Mouse (Mus musculus) thymus, postnatal 25 days (tissue): ENCODE data around the gene Tpmt.

Source experiments
- DNase-seq: peaks from one replicate; pipeline ENCODE4 v3.0.0; 2022

Gene Tpmt

DNA sequence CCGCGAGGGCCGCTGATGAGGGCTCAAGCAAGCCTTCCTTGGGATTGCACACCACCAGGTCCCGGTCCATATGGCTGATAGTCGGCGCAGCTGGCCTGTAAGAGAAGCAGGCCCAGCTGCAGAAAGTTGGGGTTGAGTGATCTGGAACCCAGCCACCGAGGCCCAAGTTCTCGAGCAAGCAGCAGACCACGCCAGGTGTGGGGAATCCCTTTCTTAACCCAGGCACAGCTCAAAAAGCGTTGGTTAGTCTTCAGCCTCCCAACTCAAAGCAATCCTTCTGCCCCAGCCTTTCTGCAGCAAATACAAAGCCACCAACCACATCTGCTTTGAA lies at the start of gene Tpmt:
TSS of gene Tpmt (minus strand) at position 121 of the 331 bp plus-strand sequence.
- DNase-seq = peak; percentile 40

DNA sequence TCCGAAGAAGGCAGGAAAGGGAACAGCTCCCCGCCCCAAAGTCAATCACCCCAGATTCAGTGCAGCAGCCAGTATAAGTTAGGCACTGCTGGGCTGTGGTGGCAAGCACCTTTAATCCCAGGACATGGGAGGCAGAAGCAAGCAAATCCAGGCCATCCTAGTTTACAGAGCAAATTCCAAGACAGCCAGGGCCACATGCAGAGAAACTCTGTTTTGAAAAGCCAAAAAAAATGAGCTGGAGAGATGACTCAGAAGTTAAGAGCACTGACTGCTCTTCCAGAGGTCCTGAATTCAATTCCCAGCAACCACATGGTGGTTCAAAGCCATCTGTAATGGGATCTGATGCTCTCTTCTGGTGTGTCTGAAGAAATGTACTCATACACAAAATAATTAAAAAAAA lies 49.3 kb upstream of the Tpmt start:
- no peak for DNase-seq

GRCm38 (mm10) chr13:47089271-47089670 lies 44.7 kb upstream of the Tpmt start:
- no peak for DNase-seq

DNA sequence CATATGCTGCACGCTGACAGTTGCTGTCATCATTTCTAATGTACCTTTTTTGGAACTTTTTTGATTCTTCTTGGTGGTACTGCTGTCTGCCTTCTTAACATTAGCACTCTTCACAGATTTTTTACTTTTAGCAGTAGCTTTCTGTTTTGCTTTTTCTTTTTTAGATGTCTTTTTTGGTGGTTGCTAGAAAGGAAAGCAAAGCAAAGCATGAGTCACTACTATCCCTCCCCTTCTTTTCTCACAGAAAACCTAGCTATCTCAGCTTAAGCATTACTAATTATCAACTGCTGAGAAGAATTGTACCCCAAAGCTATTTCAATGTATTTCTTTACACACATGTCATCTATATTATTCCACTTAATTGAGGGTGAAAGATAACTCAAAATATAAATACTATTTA lies 43.9 kb upstream of the Tpmt start:
- DNase-seq = no peak

DNA sequence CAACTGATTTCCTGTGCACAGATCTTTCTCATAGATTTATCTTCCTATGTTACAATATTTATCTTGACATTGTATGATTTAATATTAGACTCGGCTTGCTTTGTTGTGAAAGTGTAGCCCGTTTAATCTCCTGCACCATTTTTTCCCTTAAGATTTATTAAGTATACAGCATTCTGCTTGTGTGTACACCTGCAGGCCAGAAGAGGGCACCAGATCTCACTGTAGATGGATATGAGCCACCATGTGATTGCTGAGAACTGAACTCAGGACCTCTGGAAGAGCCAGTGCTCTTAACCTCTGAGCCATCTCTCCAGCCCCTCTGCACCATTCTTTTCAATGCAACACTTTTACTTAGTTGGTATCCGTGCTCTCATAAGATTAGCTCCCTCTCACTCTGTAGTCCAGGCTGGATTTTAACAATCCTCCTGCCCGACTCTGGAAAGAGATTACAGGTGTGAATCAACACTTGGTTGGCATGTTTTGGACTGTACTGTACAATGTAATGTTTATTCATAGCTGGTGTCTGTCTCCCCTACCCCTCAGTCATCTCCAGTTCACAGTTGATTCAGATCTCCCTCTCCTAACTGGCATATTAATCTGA lies 36.5 kb upstream of the Tpmt start:
- DNase-seq = peak; percentile 19

GRCm38 (mm10) chr13:47078799-47079198 lies 34.3 kb upstream of the Tpmt start:
- DNase-seq = no peak

GRCm38 (mm10) chr13:47077367-47077766 lies 32.8 kb upstream of the Tpmt start:
- no peak for DNase-seq

DNA sequence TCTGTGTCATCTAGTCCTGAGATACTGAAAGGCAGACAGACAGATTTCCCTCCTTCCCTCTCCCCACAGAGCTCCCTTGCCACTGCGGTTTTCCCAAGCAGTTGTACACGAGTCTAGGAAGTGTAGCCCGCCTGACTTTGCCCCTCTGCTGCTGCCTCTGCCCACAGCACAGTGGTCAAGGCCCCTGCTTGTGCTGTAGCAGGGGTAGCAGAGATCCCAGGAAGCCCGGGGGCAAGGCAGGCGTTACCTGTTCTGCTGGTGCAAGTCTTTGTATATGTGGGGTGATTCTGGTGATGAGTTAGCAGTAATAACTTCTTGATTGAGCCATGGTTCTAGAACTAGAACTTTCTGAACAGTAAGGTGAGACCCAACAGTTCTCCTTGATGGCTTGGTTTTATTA lies 31.6 kb upstream of the Tpmt start:
- no peak for DNase-seq

- DNase-seq = no peak
Observed at GRCm38 (mm10) chr13:47072484-47072883, 27.9 kb upstream of the Tpmt start.

- DNase-seq = no peak
Observed at GRCm38 (mm10) chr13:47071871-47072270, 27.3 kb upstream of the Tpmt start.

DNA sequence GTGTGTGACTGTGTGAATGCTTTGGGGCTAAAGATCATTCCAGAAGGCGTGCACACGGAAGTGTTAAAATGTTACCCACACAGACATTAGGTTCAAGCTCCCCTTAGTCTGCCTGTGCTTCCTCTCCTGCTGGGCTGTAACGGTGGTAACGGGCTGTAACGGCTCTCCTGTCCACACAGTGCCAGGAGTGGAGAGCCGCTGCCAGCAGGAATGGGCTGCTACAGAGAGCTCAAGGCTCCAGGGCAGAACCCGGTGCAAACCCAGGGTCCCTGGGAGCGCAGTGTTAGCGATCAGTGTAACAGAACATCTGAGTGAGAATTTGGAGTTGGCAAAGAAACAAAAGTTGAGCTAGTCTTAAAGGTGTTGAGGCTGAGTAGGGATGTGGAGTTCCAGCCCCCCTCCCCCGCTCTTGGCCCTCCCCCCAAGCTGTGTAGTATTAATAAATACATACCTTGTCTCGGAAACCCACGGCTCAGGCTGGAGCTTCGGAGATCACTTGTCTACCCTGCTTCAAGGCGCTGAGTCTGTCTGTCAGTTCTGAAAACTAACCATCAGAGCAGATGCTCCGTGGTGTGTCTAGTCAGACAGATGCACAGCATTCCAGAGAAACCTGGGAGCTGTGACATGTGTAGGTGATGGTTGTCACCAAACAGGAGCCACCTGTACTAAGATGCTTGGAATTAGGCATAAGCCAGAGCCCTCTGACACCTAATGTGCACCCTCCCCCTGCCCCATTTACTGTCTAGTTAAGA lies 26.0 kb upstream of the Tpmt start:
- no peak for DNase-seq

DNA sequence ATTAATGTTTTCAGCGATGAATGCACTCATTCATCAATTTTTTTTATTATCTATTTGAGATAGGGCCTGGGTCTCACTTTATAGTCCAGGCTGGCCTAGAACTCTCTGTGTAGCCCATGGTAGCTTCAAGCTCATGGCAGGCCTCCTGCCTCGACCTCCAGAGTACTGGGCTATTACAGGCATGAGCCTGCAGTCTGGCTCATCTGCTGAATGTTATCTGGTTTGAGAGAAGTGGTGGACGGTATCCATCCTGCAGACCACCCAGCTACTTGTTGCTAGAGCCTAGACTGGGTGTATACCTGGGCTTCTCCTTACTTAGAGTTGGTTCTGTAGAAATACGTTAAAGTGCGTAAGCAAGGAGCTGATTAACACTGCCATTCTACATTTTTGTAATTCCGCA lies 22.5 kb upstream of the Tpmt start:
- DNase-seq = no peak

GRCm38 (mm10) chr13:47066516-47066915 lies 22.0 kb upstream of the Tpmt start:
- no peak for DNase-seq

- DNase-seq = no peak
Observed at GRCm38 (mm10) chr13:47063985-47064760, 19.6 kb upstream of the Tpmt start.

DNA sequence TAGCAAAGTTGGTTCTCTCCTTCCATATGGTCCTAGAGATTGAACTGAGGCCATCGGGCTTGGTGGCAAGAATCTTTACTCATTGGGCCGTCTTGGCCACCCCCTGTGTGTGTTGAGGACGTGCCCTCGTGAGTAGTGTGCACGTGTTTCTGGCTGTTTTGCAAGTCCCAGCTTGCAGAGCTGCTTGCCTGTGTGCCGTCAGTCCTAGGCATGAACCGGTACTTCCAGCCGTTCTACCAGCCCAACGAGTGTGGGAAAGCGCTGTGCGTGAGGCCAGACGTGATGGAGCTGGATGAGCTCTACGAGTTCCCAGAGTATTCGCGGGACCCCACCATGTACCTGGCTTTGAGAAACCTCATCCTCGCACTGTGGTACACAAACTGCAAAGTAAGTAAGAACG lies 18.2 kb upstream of the Tpmt start:
- DNase-seq = no peak

DNA sequence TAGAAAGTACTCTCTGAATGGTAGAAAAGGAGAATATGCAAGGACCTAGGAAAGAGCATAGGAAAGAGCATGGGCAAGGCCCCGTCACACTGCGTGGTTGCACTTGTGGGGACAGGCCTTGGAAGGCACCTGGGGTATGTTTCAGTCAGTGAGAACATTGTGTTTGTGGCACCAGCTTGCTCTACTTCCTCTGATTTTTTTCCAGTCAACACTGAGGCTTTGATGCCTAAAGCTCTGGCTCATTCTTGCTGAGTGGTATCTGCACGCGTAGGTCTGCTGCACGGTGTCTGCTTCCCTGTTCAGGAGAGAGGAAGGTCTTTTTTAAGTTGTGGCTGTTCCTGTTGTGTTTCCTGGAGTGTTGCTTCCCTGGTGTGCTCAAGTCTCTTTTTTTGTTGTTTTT lies 12.2 kb upstream of the Tpmt start:
- peak; percentile 56 for DNase-seq

DNA sequence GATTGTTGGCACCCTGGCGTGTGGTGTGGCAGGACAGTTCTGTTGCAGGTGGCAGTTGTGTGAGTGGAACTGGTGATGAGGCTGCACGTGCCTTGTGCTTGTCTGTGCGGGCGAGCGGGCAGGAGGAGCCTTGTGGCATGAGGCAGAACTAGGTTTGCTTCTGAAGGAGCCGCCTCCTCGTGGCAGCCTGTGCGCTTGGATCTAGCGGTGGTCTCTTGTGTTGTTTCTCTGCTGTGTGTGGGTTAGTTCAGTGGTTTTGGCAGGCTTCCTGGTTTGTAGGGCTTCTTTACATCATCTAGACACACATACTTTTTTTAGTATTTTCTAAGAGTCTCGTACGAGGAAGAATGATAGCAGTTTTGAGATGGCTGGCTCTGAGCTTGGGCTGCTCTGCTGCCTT lies 11.6 kb upstream of the Tpmt start:
- DNase-seq = peak; percentile 78

GRCm38 (mm10) chr13:47053971-47054370 lies 9.4 kb upstream of the Tpmt start:
- no peak for DNase-seq

DNA sequence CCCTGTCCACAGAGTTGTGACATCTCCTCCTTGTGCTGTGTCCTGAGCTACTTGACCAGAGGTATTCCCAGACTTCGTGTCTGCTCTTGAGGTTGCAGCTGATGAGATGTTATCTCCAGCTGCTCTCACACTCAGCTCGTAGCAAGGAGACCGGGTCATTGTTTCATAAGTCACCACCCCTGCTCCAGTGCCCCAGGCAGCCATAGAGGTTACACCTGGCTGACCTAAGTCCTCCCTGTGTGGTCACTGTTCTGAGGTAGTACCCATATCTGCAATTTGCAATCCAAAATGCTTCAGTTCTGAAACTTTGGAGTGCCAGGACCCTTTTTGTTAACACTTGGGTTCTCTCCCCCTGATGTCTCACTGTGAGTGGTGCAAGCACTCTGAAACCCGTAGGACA lies 5.5 kb upstream of the Tpmt start:
- no peak for DNase-seq

DNA sequence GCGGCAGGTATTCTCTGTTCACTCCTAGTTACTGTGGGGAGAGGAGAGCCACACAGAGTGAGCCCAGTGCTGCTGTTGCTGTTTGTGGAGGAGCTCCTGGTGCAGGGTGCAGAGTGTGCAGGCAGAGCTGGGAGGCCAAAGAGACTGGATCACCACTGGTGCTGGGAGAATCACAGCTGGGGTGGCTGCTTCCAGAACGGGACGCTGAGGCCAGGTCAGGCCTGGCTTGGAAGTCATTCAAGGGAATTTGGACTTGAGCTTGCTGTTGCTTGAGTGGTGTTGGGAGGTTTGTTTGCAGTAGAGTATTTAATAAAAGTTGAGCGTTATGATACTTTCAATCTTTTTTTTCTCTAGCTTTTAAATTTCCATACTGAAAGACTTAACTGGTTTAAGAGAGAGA lies 3.5 kb upstream of the Tpmt start:
- no peak for DNase-seq

DNA sequence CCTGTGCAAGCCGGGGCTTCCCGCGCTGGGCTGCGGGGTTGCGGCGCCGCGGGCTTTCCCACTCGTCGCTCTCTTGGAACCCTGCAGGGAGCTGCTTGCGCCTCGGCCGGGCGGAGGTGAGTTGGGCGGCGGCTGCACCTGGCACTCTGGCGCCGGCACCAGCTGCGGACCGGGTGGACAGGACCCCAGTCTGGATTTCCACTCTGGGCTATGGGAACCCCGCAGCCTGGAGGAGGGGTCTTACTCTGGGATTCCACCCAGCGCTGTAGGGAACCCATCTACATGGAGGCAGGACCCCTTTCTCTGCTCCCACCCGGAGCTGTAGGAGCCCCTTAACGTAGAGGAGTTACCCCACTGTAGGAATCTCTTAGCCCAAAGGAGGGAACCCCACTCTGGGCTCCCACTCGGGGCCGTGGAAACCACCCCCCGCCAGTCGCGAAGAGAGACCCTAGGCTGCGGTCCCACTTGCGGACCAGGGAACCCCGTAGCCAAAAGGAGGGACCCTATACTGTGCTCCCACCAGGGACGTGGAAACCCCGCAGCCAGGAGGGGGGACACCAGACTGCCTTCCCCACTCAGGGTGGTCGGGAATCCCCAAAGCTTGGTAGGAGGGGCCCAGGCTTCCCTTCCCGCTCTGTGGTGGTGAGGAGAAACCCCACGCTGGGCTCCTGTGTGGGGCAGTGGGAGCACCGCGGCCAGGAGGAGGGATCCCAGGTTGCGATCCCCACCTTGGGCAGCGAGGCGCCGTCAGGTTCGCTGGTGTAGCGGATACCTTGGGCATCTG lies 512 bp downstream of the Tpmt start:
- DNase-seq = no peak

DNA sequence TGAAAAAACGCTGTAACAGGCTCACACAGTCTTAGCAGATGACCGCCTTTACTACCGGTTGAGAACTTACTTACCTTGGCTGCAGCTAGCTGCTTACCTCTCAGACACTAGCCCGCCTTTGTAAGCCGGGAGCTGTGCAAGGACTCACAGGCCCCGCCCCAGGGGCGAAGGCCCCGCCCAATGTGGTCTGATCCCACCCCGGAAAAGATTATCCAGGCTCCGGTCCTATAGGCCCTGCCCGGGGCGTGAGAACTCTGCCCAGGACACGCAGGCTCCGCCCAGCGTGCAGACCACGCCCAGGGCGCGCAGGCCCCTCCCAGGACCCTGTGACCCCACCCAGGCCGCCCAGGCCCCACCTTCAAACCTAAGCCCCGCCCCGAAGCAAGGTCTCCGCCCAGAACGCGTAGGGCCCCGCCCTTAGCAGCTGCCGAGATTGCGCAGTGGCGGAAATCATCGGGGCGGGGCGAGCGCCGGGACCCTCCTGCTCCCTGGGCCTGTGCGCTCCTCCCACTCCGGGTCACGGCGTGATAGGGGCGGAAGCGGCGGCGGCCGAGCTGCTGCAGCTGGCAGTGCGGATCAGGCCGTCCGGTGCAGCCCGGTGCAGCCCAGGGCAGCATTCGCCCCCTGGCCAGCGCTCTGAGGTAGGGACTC lies 1.4 kb downstream of the Tpmt start, which contains the start of gene Kdm1b:
TSS of gene Kdm1b (plus strand) at position 470 of the 651 bp plus-strand sequence.
- peak; percentile 99 for DNase-seq
